Mouse (Mus musculus) cerebellum, adult 11-12 months (tissue): ENCODE results near the gene Mvp.

Experiments used
- DNase-seq: peaks from one replicate; pipeline ENCODE4 v3.0.0; 2022

Mvp gene

DNA sequence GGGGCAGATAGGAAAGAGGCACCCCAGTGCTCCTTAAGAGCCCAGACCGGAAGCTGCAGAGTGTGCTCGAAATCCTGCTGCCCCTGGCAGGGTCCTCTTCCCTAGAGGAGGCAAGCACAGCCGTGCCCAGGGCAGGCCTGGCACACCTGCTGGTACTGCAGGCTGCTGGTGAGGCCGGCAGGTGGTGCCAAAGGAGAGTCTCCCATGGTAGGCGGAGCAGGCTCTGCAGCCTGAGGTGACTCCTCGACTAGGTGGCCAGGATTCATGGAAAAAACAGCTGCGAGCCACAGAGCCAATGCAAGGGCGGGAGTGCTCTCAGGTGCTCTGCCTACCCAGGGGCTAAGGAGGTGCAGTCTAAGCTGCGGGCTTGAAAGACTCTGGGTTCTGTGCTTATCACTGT lies 28.1 kb downstream of the Mvp start:
- DNase-seq, result peak; percentile 87

DNA sequence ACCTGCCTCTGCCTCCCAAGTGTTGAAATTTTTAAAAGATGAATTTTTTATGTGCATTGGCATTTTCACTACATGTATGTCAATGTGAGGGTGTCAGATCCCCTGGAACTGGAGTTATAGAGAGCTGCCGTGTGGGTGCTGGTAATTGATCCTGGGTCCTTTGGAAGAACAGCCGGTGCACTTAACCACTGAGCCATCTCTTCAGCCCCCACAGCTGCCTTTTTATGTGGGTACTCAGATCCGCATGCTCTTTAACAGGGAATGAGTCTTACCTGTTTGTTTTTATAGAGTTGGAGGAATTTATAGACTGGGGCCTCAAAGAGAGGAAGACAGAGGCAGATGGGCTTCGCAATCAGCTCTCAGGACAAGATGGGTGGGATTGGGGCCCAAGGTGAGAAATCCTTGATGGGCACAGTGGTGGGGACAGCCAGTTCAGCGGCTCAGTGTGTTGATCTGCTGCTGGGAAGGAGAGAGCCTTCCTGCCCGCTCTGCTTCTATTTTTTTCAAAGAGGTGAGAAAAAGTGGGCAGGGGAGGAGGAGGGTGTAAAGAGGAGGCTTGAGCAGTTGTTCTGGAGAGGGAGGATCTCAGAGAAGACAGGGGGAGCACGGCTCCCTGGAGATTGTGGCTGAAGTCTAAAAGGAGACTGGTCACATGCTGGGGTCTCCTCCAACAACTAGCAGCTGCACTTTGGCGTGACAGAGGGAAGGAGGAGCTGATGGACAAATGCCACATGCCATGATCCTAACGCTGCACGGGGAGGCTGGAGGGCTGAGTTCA lies 29.6 kb downstream of the Mvp start:
- DNase-seq, result no peak

DNA sequence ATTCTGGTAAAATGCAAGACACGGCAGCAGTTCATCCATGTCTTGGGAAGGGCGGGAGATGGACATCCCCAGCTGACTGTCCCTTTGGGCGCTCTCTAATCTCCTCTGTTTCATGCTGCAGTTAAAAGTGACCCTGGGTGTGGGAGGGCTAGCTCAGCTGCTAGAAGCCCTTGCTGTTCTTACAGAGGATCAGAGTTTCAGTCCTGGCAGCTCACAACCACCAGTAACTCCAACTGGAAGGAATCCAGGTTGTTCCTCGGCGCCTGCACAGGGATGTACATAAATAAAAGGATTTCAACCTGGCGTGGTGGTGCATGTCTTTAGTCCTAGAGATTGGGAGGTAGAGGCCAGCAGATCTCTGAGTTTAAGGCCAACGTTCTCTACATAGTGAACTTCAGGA lies 31.3 kb downstream of the Mvp start:
- DNase-seq, result no peak

DNA sequence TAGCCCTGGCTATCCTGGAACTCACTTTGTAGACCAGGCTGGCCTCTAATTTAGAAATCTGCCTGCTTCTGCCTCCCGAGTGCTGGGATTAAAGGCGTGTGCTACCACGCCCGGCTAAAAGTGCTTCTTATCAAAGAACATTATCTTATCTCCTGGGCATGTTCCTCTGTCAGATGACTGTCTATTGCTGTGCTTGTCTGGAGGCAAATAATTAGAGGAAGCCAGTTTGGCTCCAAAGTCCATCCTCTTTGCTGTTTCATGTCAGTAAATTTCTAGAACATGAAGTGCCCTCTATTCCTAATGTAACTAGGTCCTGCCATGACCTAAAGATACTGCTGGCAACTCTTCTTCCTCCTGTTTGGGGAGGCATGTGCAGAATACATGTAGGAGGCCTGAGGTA lies 32.4 kb downstream of the Mvp start:
- no peak for DNase-seq

DNA sequence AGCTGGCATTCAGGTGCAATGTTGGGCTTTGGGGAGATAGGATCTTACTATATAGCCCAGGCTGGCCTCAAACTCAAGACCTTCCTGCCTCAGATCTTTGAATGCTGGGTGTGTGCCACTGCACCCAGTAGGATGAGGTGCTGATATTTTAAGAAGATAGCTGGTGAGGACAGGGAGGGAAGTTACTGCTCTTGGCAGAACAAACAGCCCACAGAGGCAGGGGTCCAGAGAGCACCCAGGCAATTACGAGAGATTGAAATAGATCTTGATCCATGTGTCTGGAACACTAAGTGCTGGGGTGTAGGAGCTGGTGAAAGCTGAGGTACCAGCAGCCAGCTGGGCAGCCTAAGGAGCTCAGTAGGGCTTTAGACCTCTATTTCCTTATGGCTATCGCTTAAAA lies 32.8 kb downstream of the Mvp start:
- no peak for DNase-seq

DNA sequence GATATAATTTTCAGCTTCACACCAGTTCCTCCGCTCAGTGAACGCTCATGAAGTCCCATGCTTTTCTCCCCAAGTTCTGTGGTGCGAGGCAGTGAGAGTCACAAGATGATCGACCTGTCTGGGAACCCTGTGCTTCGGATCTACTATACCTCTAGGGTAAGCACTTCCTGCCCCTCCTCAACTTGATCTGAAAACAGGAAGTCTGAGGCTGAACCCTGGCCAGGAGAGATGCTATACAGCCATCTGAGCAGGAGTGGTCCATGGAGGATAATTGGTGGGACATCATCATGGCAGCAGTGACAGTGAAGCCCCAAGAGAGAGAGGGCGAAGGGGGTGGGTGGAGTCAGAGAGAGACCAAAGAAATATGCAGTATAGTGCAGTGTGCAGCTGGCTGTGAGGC lies 35.6 kb downstream of the Mvp start:
- DNase-seq, result no peak

DNA sequence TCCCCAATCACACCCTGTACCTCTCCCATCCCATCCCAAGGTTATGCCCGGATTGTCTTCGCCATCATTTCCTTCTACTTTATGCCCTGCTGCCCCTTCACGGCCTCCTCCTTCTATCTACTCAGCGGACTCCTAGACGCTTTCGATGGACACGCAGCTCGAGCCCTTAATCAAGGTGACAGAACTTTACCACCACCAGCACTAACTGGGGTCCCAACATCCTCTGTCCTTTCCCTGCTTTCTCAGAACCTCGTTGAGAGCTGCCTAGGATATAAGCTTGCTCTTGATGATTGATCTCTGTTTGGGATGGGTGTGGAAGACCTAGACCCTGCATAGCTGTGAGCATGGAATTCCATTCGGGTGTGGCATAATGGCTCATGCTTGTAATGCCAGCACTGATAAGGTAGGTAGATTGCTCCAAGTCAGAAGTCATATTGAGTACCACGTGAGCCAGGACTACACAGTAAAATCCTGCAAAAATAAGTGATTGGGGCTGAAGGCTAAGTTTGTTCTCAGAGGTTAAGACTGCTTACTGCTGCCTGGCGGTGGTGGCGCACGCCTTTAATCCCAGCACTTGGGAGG lies 37.5 kb downstream of the Mvp start:
- no peak for DNase-seq

DNA sequence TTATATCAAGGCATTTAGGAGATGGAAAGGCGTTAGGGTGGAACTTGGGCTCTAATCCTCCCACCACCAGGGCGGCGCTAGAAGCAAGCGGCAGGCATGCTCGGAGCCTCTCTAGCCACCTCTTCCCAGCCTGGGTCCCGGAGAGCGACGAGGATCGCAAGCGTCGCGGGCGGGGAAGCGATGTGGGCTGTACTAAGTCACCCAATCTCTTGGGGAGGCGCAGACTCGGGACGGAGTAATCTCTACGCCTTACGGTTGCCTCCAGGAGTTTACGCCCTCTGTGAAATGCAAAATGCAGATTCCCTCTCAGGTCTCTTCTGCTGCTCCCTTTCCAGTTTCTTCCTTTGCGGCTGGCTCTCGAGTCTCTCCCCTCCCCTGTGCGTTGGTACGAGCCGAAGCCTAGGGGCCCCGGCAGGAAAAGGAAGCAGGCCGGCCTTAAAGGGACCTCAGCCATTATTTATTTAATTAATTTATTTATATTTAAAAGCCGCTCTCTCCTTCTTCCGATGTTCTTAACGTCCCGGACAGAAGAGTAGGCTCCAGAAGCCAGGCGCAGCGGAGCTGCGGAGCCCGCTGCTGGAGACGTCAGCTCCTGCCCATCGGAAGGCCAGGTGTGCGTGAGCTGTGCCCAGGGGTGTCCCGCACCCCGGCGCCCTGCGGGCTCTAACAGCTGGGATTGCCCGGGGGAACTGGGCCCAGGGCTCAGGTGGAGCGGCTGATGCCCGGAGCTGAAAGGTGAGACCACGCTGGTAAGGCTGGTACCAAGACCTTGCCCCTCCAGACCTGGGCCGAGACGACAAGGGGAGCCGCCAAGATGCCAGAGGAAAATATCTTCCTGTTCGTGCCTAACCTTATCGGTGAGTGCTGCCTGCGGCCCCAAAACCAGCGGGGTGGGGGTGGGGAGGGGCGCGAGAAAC lies 38.2 kb downstream of the Mvp start, which contains the start of gene Cdiptos:
Gene Cdiptos (minus strand): TSS at position 149 of the 917 bp plus-strand sequence.
- DNase-seq, result peak; percentile 94

DNA sequence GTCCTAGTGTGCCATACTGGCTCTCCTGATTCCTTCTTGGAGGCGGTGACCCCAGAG lies 38.7 kb downstream of the Mvp start, which contains the start of gene Cdipt:
Gene Cdipt (plus strand): TSS at position 22 of the 57 bp plus-strand sequence.
- no peak for DNase-seq

DNA sequence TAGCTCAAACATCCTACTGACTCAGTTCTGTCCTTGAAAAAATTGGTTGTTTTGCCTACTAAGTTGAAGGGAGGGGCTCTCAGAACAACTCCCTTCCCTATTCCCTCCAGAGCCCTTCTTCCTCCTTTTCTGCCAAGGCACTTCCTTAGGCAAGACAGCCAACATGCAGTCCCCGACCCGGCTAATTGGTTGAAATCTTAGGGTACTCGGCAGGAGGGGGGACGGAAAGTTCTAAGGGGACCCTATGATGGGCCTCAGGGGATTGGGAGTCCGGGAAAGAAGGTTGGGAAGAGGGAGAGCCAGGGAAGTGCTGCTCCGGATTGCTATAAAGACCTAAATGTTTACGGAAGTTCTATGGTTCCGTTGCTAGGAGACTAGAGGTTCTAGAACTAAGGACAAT lies 38.9 kb downstream of the Mvp start:
- DNase-seq, result no peak

DNA sequence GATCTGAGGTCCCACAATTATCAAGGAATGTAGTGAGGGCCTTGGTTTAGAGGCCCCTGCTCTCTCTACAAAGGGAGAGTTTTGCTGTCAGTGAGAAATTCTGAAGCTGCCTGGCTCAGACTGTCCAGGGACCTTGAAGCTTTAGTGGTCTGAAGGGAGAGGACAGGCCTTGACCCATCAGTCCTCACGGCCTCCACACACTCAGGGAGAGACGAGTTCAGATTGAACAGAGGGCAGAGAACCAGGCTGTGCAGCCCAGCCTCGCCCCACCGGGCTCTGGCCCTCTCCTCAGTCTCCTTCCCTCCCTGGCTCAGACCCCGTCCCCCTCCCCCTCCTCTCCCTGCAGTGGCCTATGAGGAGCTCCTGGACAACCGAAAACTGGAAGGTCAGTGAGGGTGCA lies 47.1 kb downstream of the Mvp start:
- no peak for DNase-seq

DNA sequence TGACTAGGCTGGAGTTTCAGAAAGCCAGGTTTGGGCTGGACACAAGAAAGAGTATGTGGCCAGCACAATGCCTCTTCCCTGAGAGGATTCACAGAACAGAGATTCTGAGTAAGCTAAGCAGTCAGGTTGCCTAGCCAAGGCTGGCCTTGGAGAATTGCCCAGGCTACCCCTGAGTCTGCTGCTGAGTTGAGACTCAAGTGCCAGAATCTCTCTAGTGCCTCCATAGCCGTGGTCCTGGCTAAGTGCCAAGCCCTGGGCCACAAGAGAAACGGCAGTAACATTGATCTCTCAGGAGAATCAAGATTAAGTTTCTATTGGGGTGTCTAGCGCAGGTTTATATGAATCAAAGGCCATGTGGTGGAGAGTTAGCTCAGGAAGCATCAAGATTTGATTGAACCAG lies 48.9 kb downstream of the Mvp start:
- peak; percentile 76 for DNase-seq

DNA sequence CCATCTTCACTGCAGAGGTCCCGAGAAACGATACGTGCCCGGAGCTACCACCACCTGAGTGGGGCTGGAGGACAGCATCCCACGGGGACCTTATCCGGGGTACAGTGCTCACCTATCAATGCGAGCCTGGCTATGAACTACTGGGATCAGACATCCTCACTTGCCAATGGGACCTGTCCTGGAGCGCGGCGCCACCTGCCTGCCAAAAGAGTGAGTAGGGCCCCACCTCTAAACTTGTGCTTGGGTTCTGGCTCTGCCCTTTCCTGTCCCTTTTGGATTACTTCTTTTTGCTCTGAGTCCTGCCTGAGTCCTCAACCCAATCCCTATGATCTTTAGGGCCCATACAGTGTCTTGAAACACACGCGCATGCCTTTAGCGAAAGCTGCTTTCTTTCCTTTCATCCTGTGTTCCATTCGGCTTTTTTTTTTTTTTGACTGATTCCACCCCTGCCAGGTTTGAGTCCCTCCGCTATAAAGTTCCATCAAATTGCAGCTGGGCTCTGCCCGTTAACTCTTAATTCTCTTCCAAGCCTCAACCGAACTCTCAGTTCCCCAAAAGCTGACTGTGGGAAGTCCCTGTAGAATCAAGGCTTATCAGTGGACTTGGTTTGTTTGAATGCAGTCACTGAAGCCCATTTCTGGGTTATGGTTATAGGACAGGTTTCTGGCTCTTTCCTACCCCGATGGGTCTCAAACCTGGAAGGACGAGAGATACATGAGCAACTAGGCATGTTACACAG lies 50.7 kb downstream of the Mvp start:
- no peak for DNase-seq

DNA sequence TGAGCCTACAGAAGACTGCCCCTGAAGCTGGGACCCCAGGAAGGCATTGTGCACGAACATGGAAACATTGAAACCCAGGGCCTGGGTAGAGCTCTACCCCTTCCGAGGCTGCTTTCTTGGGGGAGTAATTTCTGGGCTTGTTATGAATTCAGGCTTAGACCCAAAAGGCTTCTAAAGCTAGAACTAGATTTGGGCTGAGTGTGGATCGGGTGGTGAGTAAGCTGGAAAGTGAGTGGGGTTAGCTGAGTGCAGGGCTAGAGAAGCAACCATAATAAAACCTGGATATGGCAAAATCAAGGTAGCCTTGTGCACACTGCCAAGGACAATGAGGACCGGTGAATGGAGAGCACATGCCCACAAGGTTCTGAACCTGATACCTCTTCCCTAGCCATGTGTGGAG lies 52.5 kb downstream of the Mvp start:
- no peak for DNase-seq

DNA sequence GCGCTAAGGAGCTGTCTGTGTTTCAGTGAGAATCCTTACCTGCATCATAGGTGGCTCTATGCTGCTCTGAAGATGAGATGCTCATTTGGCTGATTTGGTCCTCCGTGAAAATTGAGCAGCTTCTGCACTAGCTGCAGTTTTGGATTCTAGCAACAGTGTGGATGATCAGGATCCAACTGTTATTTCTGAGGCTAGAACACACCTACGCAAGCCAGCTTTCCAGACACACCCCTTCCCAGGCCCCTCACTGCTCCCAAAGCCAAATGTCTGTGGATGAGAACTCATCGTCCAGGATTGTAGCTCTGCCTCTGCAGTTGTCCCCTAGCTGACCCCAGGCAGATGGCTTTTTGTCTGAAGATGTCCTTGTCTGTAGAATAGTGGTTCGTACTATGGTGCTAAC lies 53.3 kb downstream of the Mvp start:
- peak; percentile 4 for DNase-seq

DNA sequence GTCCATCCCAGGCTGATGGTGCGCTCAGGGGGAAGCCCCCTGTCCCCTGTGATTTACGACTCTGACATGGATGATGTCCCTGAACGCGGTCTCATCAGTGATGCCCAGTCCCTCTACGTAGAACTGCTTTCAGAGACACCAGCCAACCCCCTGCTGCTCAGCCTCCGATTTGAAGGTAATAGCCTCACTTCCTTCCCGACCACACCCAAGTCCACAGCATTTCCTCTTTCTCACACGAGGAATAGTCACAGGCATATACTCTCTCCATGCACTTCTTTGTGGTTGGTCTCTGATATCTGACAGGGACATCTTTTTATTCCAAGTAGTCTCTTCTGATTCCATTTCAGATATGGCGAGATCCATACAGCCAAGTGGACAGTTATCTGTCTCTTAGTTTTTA lies 54.6 kb downstream of the Mvp start:
- DNase-seq, result no peak

DNA sequence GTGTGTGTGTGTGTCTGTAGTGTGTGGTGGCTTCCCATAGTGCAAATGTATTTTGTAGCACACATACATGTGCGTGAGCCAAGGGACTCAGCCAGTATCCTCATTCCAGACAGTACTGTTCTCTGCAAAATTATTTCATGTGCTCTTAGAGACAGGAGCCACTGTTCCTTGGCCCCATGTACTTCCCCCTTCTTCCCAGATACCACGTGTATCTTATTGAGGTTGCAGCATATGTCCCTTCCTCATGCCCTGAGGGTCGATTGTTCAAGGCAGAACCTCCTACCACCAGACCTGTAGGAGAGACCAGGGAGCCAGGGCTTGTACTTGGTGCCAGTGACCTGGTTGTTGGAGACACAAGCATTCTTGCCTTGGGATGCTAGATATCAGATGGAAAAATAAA lies 59.3 kb downstream of the Mvp start:
- DNase-seq, result no peak

DNA sequence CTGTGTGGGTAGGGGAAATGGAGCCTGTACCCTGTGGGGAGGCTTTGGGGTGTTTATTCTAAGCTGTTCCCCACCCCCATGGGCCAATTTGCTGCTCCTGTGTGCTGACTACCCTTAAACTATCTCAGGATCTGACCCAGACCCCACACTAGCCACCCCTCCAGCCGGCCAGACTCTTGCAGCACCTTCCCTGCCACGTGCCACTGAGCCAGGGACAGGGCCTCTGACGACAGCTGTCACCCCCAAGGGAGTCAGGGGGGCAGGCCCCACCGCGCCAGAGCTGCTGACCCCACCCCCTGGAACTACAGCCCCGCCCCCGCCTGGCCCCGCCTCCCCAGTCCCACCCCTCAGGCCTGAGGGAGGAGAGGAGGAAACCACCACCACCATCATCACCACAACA lies 61.8 kb downstream of the Mvp start:
- DNase-seq, result peak; percentile 65

DNA sequence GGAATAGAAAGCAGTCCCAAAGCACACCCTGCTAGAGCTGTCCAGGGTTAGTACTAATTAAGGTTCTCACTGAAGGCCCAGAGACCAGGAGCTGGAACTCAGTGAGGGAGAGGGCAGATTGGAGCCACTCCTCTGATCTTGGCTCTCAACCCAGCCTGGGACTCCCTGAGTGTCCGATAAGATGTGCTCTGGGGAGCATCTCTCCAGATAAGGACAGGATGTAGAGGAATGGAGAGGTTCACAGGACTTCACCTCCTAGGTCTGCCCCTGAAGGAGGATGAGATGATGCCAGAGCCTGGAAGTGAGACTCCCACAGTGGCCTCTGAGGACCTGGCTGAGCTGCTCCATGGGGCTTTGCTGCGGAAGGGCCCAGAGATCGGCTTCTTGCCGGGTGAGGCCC lies 62.7 kb downstream of the Mvp start:
- no peak for DNase-seq

DNA sequence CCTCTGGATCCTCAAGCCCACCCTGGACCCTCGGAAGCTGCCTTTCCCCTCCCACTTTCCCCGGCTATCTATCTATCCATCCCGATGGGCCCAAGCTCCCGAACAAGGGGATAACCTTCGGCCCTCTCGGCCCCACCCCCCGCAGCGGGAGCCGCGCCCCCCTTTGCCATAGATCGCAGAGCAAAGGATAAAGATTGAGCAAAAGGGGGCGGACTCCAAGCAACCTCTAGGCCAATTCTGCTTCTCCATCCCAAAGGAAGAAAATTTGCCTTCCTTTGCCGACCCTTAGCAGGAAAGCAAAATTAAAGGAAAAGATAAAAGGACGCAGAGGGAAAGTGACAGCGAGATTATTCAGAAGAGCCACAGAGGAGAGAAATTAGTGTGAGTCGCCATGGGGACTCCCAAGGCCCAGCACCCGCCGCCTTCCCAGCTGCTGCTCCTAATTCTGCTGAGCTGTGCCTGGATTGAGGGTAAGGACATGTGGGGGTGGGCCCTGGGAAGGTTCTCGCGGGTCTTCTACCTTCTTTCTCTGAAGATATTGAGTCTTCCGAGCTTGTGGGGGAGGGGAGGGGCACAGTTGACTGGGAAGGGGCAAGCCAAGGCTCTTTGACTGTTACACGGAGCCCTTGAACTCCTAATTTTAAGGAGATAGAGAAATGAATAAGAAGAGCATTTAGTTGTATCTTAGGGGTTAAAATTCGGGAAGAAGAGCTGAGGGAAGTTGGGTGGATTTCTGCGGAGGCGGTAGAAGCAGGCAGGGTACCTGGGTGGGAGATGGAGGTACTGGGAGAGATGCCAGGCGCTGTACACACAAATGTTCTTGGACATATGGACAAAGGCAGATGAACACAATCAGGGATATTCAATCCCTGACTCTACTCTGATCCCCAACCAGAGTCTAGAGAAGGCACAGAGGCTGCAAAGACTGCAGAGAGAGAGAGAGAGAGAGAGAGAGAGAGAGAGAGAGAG lies 63.5 kb downstream of the Mvp start:
- DNase-seq, result peak; percentile 67

DNA sequence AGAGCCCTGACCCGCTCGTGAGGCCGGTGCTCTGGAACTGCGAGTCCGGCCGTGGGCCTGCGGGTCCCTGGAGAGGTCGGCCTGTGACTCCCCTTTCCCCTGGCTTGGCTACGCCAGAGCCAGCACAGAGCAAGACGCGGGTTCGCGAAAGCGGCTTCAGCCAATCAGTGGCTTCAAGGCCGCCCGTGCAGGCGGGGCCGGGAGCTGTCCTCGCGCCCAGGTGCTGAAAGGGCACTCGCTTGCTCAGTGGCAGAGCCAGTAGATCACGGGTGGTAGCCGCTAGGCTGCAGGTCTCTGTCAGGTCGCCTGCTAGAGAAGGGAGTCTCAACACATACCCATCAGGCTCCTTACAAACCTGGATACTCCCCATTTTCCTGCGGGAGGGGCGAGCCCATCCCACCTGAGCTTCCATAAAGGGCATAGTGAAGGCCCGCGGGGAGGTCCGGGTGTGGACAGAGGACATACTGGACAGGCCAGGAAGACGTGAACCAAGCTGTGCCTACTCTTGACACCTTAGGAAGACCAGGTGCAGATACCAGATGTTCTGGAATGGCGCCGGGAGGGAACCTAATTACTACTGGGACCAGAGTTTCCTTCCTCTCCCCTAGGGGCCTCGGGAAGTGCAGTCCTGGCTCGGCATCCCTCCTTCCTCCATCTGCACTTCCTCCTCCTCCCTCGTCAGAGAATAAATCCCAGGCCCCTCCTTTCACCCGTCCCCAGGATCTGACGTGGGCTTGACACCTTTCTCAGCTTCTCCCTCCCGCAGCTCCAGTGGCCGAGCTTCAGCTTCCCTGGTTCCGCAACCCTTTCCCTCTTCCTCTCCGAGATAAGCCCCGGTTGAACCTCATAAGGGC lies 64.4 kb downstream of the Mvp start, which contains the start of gene Sez6l2:
Gene Sez6l2 (plus strand): TSS at position 771 of the 854 bp plus-strand sequence.
- peak; percentile 93 for DNase-seq
